Mouse (Mus musculus): ENCODE measurements at regions not wholly inside any gene's neighbourhood (a gene's known extent, or its start where the extent isn't known, plus 50 kb on each side); places are given as distances from the start of the nearest gene placed in this dataset.
"Not testable (repeated sequence)": the region's sequence is repeated elsewhere in the genome, so short reads cannot be mapped to it uniquely, and the experiment has no call there.

DNA sequence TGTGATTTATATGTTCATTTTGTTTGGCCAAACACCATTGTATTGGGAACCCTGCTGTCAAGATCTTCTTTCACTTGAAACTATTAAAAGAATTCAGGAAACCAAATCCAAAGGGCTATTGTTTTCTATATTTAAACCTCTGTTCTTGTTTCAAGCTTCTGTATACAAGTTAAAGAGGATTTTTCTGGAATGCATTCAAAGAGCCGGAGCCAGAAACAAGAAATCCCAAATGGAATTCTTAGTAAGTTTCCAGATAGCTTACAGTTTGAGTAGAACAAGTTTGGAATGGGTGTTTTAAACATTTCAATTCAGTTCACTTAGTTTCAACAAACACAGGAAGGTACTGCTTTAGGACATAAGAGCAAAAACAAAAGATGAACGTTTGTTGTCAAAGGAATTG lies 140.8 kb downstream of the Fam174a start:
- Histone ChIP-seq H3K36me3 (ENCODE audit: control insufficient read depth, insufficient read depth, low read length) (no peaks in the 10 kb centered on the region), H3K4me3 (ENCODE audit: insufficient read depth, low read depth, low read length) (no peak overlapping the region), H3K27ac (ENCODE audit: insufficient read depth, low read depth, low read length) (no peak overlapping the region), H3K4me1 (ENCODE audit: control insufficient read depth, insufficient read depth, low read length) (no peaks in the 10 kb centered on the region), H3K27me3 (replicated peaks; ENCODE audit: control insufficient read depth, insufficient read depth, low read length) (no peaks in the 10 kb centered on the region)
- DNase-seq, result peak; percentile 37
- TF ChIP-seq CTCF (conservative IDR thresholded peaks at IDR 0.05; ENCODE audit: insufficient read depth, insufficient read length, low read depth, low read length), result no peak
- TF ChIP-seq POLR2A (IDR thresholded peaks at IDR 0.05; ENCODE audit: low read depth, low read length), result no peak
- WGBS, result 48% methylated on average over 2 of the region's 2 CpGs

DNA sequence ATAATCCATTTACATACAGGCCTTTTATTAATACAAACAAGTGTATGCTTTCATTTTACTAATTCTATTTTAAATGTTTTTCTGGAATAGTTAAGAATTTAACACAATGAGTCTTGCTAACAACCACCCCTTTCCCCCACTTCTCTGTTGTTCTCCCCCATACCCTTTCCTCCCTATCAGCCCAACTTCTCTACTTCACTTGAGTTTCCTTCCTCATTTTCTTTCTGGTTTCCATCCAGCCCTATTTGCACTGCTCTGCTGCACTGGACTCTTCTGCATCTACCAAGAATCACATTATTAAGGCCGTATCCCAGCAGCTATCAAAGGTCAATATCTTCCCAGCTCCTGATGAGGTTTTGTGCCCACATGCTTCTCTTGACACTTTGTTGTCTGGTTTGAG lies 145.9 kb downstream of the Fam174a start:
- Histone ChIP-seq H3K36me3 (ENCODE audit: control insufficient read depth, insufficient read depth, low read length) (no peaks in the 10 kb centered on the region), H3K4me3 (ENCODE audit: insufficient read depth, low read depth, low read length) (no peak overlapping the region), H3K27ac (ENCODE audit: insufficient read depth, low read depth, low read length) (no peak overlapping the region), H3K27me3 (replicated peaks; ENCODE audit: control insufficient read depth, insufficient read depth, low read length) (no peaks in the 10 kb centered on the region), H3K4me1 (ENCODE audit: control insufficient read depth, insufficient read depth, low read length) (no peaks in the 10 kb centered on the region)
- TF ChIP-seq POLR2A (IDR thresholded peaks at IDR 0.05; ENCODE audit: low read depth, low read length) (no peak), CTCF (conservative IDR thresholded peaks at IDR 0.05; ENCODE audit: insufficient read depth, insufficient read length, low read depth, low read length) (no peak)
- no peak for DNase-seq
- WGBS, result 82% methylated on average over 1 of the region's 1 CpGs

- TF ChIP-seq POLR2A (IDR thresholded peaks at IDR 0.05; ENCODE audit: low read depth, low read length), result no peak
- no peak for TF ChIP-seq CTCF (conservative IDR thresholded peaks at IDR 0.05; ENCODE audit: insufficient read depth, insufficient read length, low read depth, low read length)
- Histone ChIP-seq H3K36me3 (ENCODE audit: control insufficient read depth, insufficient read depth, low read length) (no peaks in the 10 kb centered on the region), H3K4me3 (ENCODE audit: insufficient read depth, low read depth, low read length) (no peak overlapping the region), H3K27me3 (replicated peaks; ENCODE audit: control insufficient read depth, insufficient read depth, low read length) (no peaks in the 10 kb centered on the region), H3K27ac (ENCODE audit: insufficient read depth, low read depth, low read length) (no peak overlapping the region), H3K4me1 (ENCODE audit: control insufficient read depth, insufficient read depth, low read length) (no peaks in the 10 kb centered on the region)
- 50% methylated on average over 2 of the region's 2 CpGs for WGBS
- DNase-seq, result peak; percentile 12
Measured at GRCm38 (mm10) chr1:95468095-95468494, 154.7 kb downstream of the Fam174a start.

- DNase-seq, result no peak
- 76% methylated on average over 2 of the region's 2 CpGs for WGBS
- no peak overlapping the region for H3K4me3 ChIP-seq (ENCODE audit: insufficient read depth, low read depth, low read length)
- no peaks in the 10 kb centered on the region for H3K36me3 ChIP-seq (ENCODE audit: control insufficient read depth, insufficient read depth, low read length)
- no peaks in the 10 kb centered on the region for H3K27me3 ChIP-seq (replicated peaks; ENCODE audit: control insufficient read depth, insufficient read depth, low read length)
- no peak overlapping the region for H3K27ac ChIP-seq (ENCODE audit: insufficient read depth, low read depth, low read length)
- TF ChIP-seq CTCF (conservative IDR thresholded peaks at IDR 0.05; ENCODE audit: insufficient read depth, insufficient read length, low read depth, low read length) (no peak), POLR2A (IDR thresholded peaks at IDR 0.05; ENCODE audit: low read depth, low read length) (no peak)
- no peaks in the 10 kb centered on the region for H3K4me1 ChIP-seq (ENCODE audit: control insufficient read depth, insufficient read depth, low read length)
Measured at GRCm38 (mm10) chr1:95468772-95469171, 155.3 kb downstream of the Fam174a start.

DNA sequence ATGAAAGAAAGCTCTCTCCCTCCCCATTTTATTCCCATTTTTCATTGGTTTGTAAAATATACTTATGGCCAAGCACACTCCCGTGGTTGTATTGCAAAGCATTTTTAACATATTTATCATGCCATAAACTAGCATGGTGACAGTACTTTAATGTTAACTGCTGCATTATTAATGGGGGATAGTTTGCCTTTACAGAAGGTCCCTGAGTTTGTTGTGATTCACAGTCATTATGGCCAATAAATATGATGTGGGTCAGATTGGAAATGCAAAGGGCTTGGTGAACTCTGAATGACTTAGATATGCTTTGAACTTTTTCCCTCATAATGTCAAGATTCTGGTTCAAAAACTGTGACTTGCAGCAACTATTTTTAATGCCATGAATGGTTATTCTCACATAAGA lies 157.1 kb downstream of the Fam174a start:
- no peak for TF ChIP-seq CTCF (conservative IDR thresholded peaks at IDR 0.05; ENCODE audit: insufficient read depth, insufficient read length, low read depth, low read length)
- TF ChIP-seq POLR2A (IDR thresholded peaks at IDR 0.05; ENCODE audit: low read depth, low read length), result no peak
- H3K4me1 ChIP-seq (ENCODE audit: control insufficient read depth, insufficient read depth, low read length), result no peaks in the 10 kb centered on the region

GRCm38 (mm10) chr1:95493004-95493403 lies 174.4 kb downstream of the St8sia4 start:
- Histone ChIP-seq H3K36me3 (ENCODE audit: control insufficient read depth, insufficient read depth, low read length) (no peaks in the 10 kb centered on the region), H3K27me3 (replicated peaks; ENCODE audit: control insufficient read depth, insufficient read depth, low read length) (no peaks in the 10 kb centered on the region), H3K4me3 (ENCODE audit: insufficient read depth, low read depth, low read length) (no peak overlapping the region), H3K4me1 (ENCODE audit: control insufficient read depth, insufficient read depth, low read length) (no peaks in the 10 kb centered on the region), H3K27ac (ENCODE audit: insufficient read depth, low read depth, low read length) (no peak overlapping the region)
- DNase-seq, result no peak
- TF ChIP-seq CTCF (conservative IDR thresholded peaks at IDR 0.05; ENCODE audit: insufficient read depth, insufficient read length, low read depth, low read length) (no peak), POLR2A (IDR thresholded peaks at IDR 0.05; ENCODE audit: low read depth, low read length) (no peak)

More for the DNA sequence above, 157.1 kb downstream of the Fam174a start:
- no peak for DNase-seq
- Histone ChIP-seq H3K36me3 (ENCODE audit: control insufficient read depth, insufficient read depth, low read length) (no peaks in the 10 kb centered on the region), H3K27me3 (replicated peaks; ENCODE audit: control insufficient read depth, insufficient read depth, low read length) (no peaks in the 10 kb centered on the region), H3K27ac (ENCODE audit: insufficient read depth, low read depth, low read length) (no peak overlapping the region), H3K4me3 (ENCODE audit: insufficient read depth, low read depth, low read length) (no peak overlapping the region)
- WGBS, result 56% methylated on average over 1 of the region's 1 CpGs

- H3K27me3 ChIP-seq (replicated peaks; ENCODE audit: control insufficient read depth, insufficient read depth, low read length); H3K27ac ChIP-seq (ENCODE audit: insufficient read depth, low read depth, low read length); H3K4me3 ChIP-seq (ENCODE audit: insufficient read depth, low read depth, low read length); H3K36me3 ChIP-seq (ENCODE audit: control insufficient read depth, insufficient read depth, low read length); DNase-seq; H3K4me1 ChIP-seq (ENCODE audit: control insufficient read depth, insufficient read depth, low read length): not testable (repeated sequence)
Measured at GRCm38 (mm10) chr1:95500671-95501070, 166.7 kb downstream of the St8sia4 start.

GRCm38 (mm10) chr1:95508718-95509117 lies 158.7 kb downstream of the St8sia4 start:
- WGBS, result 94% methylated on average over 2 of the region's 2 CpGs
- no peaks in the 10 kb centered on the region for H3K36me3 ChIP-seq (ENCODE audit: control insufficient read depth, insufficient read depth, low read length)
- DNase-seq, result no peak
- no peak overlapping the region for H3K4me3 ChIP-seq (ENCODE audit: insufficient read depth, low read depth, low read length)
- no peaks in the 10 kb centered on the region for H3K27me3 ChIP-seq (replicated peaks; ENCODE audit: control insufficient read depth, insufficient read depth, low read length)
- TF ChIP-seq CTCF (conservative IDR thresholded peaks at IDR 0.05; ENCODE audit: insufficient read depth, insufficient read length, low read depth, low read length) (no peak), POLR2A (IDR thresholded peaks at IDR 0.05; ENCODE audit: low read depth, low read length) (no peak)
- no peak overlapping the region for H3K27ac ChIP-seq (ENCODE audit: insufficient read depth, low read depth, low read length)
- no peaks in the 10 kb centered on the region for H3K4me1 ChIP-seq (ENCODE audit: control insufficient read depth, insufficient read depth, low read length)
